Mouse (Mus musculus): ENCODE data around the gene Tac4.

DNA sequence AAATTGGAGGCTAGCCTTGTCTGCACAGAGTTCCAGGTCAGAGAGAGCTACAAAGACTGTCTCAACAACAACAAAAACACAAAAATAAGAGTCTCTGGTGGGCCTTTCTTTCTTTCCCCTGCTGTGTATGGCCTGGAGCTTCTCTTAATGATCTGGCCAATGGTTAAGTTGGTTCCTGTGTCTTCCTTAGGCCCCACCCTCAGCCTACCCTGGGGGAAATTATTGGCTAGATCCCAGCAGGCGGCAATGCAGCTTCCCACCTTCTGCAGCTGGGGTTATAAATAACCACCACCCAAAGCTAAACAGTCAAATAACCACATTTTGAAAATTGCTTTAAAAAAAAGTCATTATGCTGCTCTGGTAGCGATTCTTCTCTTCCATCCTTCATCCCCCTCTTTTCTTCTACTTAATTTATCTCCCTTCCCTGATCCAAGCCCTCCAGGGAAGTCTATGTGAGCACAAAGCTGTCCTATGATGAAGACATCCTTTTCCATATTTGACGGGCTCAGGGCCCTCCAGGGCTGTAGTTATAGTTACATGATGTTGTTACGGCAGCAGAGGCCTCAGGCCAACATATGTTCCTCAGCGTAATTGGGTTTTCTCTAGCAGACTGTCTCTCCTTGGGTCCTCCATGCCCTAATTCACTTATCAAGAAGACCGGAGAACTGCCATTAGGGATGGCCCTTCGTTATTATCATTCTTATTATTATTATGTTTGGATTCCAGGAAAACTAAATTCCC lies 54.1 kb downstream of the Tac4 start:
- no peak for TF ChIP-seq CTCF (IDR thresholded peaks at IDR 0.05; ENCODE audit: low read depth, low read length)
- no peak for TF ChIP-seq POLR2A (IDR thresholded peaks at IDR 0.05; ENCODE audit: borderline replicate concordance, low read depth, low read length)
